Mouse (Mus musculus) layer of hippocampus, adult 11-12 months (tissue): ENCODE data around the gene Tradd.
"Not testable (repeated sequence)": the region's sequence is repeated elsewhere in the genome, so short reads cannot be mapped to it uniquely, and the experiment has no call there.

Source experiments
- DNase-seq: peaks from one replicate; pipeline ENCODE4 v3.0.0; 2022; ENCODE audit warnings: low spot score

Tradd gene

DNA sequence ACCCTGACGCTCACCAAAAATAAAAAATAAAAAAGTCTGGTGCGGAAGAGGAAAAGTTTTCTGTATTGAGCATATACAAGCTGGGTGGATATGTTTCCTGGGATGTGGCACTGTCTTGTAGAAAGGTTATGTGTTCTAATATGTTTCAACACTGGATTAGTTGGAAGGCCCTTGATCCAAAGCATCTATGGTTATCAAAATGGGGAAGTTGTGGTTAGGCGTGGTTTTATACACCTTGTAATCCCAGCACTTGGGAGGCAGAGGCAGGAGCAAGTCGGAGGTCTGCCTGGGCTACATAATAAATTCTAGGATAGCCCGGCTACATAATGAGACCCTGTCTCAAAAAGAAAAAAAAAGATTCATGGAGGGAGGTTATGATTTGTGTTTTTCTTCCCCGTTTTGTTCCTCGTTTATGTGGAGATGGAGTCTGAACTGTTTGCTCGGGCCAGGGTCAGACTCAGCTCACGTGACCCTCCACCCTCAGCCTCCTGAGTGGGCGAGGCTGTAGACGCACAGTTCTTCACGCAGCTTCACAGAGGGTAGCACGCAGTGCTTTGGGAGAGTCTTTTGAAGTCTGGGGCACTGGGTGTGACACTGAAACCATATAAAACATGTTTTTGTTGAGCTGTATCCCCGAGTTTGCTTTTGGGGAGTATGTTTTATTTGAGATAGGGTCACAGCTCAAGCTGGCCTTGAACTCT lies 26.8 kb downstream of the Tradd start:
- no peak for DNase-seq

DNA sequence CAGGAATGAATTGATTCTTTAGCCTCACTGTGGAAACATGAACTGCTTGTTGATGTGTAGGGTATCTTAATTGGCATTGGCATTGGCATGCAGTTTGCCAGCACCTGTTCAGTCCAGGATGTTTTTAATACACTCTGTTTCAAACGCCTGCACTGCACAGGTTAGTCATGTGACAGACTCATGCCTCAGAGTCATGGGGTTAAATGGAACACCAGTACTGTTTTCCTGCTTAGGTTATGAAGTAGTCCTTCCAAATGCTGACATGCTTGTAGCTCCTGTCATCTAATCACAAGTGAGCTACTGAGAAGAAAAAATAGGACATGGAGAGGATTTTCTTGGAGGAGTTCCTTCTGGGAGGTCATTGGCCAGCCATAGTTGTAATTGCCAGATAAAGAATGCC lies 29.2 kb downstream of the Tradd start:
- no peak for DNase-seq

DNA sequence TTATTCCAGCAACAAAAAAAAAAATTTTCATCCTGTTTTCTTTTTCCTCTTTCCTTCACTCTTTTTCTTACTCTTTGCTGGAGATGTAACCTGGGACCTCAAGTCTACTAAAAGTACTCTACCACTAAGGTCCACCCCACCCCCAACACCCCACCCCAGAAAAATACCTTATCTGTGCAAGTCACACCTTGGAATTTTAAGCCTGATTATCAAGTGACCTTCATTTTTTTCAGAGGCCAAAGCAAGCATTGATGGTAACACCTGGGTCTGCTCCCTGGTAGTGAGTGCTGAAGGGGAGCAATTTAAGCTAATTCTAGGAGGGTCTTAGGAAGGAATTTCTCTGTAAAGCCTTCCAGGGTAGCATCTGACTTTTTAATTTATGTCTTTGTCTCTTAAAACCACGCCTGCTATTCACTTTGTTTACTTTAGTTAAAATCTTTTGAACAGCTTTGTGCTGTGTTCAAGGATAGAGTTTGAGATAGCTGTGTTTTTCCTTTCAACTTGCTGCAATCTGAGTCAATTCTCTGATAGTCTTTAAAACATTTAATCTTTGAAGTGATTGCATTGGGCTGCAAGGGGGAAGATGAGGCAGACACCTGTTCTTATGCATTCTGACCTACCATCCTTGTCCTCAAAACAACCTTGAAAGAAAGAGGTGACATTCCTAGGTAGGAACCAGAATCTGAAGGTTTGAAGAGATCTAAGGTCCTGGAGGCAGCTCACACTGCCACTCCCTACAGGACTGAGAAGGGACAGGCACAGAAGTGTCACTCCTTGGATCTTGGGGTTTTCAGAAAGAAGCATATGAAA lies 31.1 kb downstream of the Tradd start:
- no peak for DNase-seq

DNA sequence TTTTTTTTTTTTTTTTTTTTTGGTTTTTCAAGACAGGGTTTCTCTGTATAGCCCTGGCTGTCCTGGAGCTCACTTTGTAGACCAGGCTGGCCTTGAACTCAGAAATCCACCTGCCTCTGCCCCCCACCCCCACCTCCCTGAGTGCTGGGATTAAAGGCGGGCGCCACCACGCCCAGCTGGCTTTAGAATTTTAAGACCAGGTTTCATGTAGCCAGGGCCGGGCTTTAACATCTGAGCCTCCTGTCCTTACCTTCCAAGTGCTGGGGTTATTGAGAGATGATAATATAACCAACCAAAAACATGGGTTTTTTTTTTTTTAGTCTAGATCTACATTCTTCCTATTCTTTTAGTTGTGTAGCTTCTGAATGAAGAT lies 32.1 kb downstream of the Tradd start:
- DNase-seq: not testable (repeated sequence)

DNA sequence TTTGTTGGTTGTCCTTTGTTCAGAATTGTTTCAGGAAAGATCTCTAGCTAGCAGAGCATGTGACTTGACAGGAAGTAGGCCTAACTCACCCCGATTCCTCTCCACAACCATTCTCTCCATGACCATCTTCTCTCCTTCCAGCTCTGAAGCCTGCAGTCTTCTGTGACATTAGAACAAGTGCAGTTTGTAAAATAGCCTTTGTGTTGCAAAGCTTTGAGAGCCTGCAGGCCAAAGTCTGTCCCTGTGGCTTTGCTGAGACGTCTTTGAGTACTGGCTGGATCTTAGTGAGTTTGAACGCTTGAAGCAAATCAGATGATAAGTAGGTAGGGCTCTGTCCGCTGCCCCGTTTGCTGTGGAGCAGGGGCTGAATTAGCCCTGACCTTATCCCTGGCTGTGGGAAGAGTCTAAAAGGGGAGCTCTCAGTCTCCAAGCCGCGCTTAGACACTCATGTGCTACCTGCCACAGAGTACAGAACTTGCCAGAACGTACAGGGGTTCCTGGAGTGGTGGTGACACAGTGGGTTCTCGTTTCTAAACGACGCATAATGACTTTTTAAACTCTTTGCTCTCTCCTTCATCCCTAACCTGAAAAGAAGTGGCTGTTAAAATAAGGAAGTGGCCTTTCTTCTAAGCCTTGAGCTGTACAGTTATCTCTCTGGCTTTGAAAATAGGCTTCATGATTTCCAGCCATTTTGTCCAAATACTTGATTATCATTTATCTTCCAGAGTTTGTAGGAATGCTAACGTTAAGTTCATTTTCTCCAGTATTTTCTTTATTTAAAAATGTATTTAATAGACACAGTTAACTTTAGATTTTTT lies 32.7 kb downstream of the Tradd start:
- DNase-seq: no peak

DNA sequence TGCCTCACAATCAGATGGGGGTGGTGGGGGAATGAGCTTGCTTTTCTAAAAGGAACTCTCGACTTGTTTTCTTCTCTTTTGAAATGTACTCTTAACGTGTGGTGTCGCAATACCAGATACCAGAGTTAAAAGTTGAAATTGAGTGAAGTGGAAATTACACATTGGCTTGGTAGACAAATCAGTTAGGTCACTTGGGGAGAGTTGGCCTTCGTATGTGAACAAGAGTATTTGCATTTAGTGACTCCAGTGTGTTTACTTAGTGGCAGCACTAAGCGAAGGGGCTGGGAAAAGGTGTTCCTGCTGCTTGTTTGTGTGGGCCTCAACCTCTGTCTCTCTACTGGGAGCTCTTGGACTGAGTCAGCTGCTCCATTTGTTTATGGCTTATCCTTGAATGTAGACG lies 38.5 kb downstream of the Tradd start:
- no peak for DNase-seq

DNA sequence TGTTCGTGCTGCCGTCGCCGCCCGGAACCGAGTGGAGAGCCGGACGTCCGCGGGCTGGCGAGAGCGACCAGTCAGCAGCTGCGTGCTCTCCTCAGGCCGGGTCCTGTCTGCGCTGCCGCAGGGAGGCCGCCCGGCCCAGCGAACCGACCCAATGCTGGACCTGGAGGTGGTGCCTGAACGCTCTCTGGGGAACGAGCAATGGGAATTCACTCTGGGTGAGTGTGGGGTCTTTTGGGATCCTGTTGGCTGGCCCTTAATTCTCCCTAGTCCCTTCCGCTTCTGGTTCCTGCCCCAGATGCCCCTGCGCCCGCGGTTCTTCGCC lies 39.2 kb downstream of the Tradd start:
- no peak for DNase-seq

DNA sequence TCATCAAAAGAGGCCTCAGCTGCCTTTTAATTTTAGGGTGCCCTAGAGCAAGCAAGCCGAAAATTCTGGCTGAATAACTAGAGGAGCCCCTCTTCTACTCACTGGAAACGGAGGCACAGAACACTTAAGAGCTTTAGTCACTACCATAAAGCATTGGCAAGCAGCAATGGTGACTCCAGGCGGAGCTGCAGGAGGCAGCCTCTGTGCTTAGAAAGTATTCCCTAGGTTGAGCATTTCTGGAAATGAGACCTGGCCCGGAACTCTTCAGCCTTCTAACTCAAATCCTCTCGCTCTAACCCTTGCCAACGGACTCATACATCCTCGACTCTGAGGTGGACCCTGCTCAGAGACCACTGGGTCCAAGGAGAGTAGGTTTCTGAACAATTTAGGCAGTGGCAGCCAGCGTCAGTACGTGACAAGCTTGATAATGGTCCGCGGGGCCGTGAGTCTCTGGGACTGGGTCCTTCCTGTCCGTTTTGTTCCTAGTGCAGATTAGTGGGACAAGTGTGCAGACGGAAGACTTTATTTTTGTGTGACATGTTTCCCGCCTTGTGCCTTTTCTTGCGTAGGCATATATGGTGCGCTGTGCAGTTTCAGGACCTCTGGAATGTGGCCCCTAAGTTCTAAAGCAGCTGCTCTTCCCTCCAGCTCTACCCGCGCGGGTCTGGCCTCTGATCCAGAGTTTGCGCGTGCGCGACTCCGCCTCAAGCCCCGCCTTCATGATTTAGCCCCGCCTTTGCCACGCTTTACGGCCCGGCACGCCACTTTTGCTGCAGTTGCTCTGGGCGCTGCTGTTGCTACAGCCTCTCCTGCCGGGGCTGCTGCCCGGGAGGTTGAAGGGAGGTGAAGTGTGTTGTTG lies 39.8 kb downstream of the Tradd start, which contains the start of gene D230025D16Rik:
D230025D16Rik (plus strand) TSS at position 733 of the 859 bp plus-strand sequence.
- DNase-seq: peak; percentile 95

DNA sequence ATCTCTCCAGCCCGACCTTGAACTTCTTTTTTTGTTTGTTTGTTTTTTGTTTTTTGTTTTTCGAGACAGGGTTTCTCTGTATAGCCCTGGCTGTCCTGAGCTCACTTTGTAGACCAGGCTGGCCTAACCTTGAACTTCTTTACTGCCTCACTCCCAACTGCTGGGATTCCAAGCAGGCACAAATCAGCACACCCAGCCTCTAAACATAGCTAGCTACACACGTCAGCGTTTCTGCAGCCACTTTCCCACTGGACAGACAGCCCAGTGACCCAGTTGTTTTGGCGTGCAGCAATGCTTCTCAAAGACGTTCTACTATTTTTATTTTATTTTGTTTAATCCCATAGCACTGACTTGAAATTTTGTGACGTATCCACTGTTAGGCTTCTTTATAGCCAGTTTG lies 40.6 kb downstream of the Tradd start:
- no peak for DNase-seq

DNA sequence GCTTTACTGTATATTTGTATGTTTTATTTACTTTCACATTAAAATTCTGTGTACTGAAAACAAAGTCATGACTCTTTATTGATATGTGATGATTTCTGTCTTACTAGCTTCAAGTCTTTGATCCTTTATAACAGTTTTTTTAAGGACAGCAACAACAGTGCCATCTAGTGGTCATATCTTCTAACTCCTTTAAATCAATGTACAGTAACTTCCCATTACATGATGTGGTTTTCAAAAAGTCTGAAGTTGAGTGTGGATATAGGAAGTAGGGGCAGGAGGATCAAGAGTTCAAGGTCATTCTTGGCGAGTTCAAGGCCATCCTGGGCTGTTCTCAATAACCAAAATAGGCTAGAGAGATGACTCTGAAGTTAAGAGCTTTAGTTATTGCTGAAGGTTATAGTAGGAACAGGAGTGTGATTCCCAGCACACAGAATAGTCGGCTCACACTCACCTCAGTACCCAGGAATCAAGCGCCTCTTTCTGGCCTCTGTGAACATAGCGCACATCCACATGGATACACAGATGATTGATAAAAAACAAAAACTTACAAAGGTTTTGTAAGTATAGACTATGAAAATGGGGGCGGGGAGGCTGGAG lies 46.4 kb downstream of the Tradd start:
- DNase-seq: peak; percentile 30

DNA sequence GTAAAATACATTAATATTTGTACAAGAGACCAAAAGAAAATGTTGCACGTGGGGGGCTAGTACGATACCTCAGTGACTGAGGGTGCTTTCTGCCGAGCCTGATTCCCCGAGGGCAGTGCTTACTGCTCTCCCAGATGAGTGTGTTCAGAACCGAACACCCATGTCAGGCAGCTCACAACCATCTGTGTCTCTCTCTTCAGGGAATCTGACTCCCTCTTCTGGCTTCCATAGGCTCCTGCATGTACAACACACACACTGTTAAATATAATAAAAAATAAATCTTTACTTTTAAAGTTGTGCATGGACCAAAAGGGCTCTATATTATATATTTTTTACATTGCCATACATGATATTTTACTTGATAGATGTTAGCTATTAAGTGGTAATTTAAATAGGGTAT lies 50.3 kb downstream of the Tradd start:
- DNase-seq: no peak

DNA sequence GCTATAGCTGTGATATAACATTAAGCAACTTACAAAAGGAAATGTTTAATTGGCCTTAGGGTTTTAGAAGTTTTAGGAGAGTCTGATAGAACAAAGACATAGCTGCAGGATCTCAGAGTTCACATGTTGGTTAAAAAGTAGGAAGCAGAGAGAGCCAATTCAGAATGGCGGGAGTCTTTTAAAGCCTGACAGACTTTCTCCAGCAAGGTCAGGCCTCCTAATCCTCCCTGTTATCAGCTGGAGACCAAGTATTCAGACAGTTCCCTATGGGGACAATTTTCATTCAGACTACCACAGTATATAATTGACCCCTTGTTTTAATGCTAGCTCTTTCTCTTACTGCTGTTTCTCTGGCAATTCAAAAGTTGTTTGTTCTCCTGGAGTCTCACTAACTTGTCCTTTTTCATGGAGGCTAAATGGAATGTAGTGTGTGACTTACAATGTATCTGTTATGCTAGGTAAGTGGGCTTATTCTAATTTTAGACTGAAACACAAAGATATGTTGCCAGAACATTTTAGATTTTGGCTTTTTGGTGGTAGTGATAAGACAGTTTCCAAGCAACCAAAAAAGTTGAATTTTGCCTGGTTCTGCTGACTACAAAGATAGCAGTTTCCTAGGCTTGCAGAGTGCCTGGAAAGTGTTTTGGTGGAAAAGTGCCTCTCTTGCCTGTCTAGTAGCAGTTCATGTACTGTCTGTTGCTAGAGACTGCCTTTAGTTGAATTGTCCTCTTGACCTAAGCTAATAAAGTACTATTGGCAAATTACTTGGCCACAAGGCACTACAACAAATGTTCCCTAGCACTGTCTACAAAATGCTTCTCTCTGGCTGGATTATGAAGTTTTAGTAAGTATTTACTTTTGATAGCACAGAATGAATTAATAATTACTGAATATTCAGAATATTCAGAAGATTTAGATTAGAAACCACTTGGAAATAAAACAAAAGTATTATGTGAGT lies 55.0 kb downstream of the Tradd start:
- DNase-seq: no peak
